Mouse (Mus musculus) ES-E14 (cell line): ENCODE results near the gene Map2k7. TPM values are rescaled to one million over a fixed set of nuclear protein-coding genes. Genes with fewer than 3 reads are reported as not detected.

Experiments
- DNase-seq: peaks from one replicate; pipeline ENCODE4 v3.0.0-alpha.2; 2013; ENCODE audit warnings: low read depth, low spot score
- H3K27ac ChIP-seq: 2 replicates; pipeline ENCODE4 v1.5.1; 2012; ENCODE audit warnings: low read depth, mild to moderate bottlenecking, low read length, moderate library complexity, mixed read lengths; ENCODE audit not compliant: poor library complexity, insufficient read depth, severe bottlenecking
- H3K36me3 ChIP-seq: 2 replicates; pipeline ENCODE4 v1.6.1; 2012; ENCODE audit warnings: mild to moderate bottlenecking, low read length, moderate library complexity, mixed read lengths; ENCODE audit not compliant: control insufficient read depth, poor library complexity, insufficient read depth, severe bottlenecking
- H3K4me1 ChIP-seq, 2 experiments: fragments of 150-350 bp in 1 of 2; sonication (generic) in 1 of 2; 2 replicates each; pipeline ENCODE4 v1.6.1; 2012; ENCODE audit warnings: low read length in 2 of 2, mild to moderate bottlenecking in 1 of 2, mixed read lengths in 1 of 2; ENCODE audit not compliant: control insufficient read depth in 2 of 2, insufficient read depth in 2 of 2, poor library complexity in 1 of 2
- H3K4me3 ChIP-seq, 2 experiments: fragments of 150-350 bp in 1 of 2; sonication (generic) in 1 of 2; 2 replicates each; pipeline ENCODE4 v1.5.1; 2012; ENCODE audit warnings: low read length in 2 of 2, low read depth in 1 of 2, mild to moderate bottlenecking in 1 of 2, mixed read lengths in 1 of 2; ENCODE audit not compliant: insufficient read depth in 1 of 2, poor library complexity in 1 of 2, severe bottlenecking in 1 of 2
- H3K9ac ChIP-seq: 2 replicates; pipeline ENCODE4 v1.6.1; 2012; ENCODE audit warnings: low read depth, mild to moderate bottlenecking, low read length, mixed read lengths; ENCODE audit not compliant: poor library complexity, insufficient read depth, severe bottlenecking
- H3K9me3 ChIP-seq: fragments of 150-350 bp; sonication (generic); 2 replicates; pipeline ENCODE4 v1.6.1; 2012; ENCODE audit warnings: low read depth, mild to moderate bottlenecking, low read length; ENCODE audit not compliant: control insufficient read depth, insufficient read depth
- CHD2 ChIP-seq: IDR thresholded peaks from 2 replicates; pipeline ENCODE4 v1.6.1; 2014; ENCODE audit warnings: mild to moderate bottlenecking, low read depth, low read length, inconsistent platforms
- HCFC1 ChIP-seq: IDR thresholded peaks from 2 replicates; pipeline ENCODE4 v1.6.1; 2012; ENCODE audit warnings: low read length, inconsistent platforms, borderline replicate concordance; ENCODE audit not compliant: insufficient read depth
- MAFK ChIP-seq: IDR thresholded peaks from 2 replicates; pipeline ENCODE4 v1.6.1; 2014; ENCODE audit warnings: mild to moderate bottlenecking, low read depth, low read length, inconsistent platforms; ENCODE audit not compliant: insufficient read depth
- ZC3H11A ChIP-seq: IDR thresholded peaks from 2 replicates; pipeline ENCODE4 v1.6.1; 2012; ENCODE audit warnings: low read depth, mild to moderate bottlenecking, inconsistent platforms, low read length, borderline replicate concordance
- ZNF384 ChIP-seq: IDR thresholded peaks from 2 replicates; pipeline ENCODE4 v1.6.1; 2012; ENCODE audit warnings: low read depth, low read length, inconsistent platforms
- in situ Hi-C, 2 experiments: fragments of 600-800 bp; cut with MboI; formaldehyde crosslinking; loops; one replicate each; pipeline ENCODE4 v1.15.1; 2025; ENCODE audit warnings: low sequenced_read_pairs in 2 of 2, inconsistent platforms in 1 of 2; ENCODE audit not compliant: unreplicated experiment in 2 of 2
- total RNA-seq: library from RNA; depleted of rRNA; stranded (reverse); fragments of 300-350 nt; gene quantifications from 2 replicates; pipeline ENCODE4 v1.2.3, GENCODE M21; 2012

The Map2k7 gene
- total RNA-seq, 1 experiment: 22.0 TPM

DNA sequence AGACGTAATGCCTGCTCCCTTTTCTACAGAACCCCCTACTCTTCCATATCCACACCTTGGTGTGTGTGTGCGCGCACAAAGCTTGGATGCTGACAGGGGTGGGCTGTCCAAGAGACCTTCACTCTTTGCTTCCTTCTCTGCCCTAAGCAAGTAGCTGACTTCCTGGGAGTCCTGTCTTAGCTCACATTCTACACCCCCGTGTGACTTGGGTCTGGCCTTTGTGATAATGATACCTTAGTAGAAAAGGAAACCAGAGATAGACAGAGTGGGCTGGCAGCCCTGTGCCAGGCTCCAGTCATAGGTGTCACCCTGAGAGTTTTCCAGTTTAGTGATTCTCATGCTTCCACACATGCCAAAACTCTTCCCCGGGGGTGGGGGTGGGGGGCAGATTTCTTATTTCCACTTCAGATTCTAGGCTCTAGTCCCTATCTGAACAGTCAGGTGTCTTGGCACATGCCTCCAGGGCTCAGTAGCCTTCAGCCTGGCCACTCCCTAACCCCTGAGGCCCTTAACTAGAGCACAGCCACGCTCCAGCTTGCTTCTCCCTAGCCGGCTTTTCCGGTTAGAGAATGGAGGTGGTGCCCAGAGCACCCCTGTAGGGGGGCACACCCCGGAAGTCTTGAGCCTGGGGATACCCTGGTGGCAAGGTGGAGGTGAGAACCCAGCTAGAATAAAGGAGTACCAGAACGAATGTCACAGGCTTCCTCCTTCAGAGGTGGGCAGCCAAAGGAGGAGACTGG is 7.8 kb upstream of the Map2k7 start:
- H3K27ac ChIP-seq: no peak overlapping the region
- in situ Hi-C loops: no loop called here
- H3K9ac ChIP-seq: no peak overlapping the region
- peaks cover 0 to 9% of the 10 kb centered on the region in 2 experiments; a peak in 1 of 4 replicates for H3K4me1 ChIP-seq
- no peak overlapping the region for H3K4me3 ChIP-seq
- TF ChIP-seq ZNF384 (no peak), ZC3H11A (no peak), HCFC1 (no peak), MAFK (no peak), CHD2 (no peak)
- H3K9me3 ChIP-seq: no peaks in the 10 kb centered on the region
- no peaks in the 10 kb centered on the region for H3K36me3 ChIP-seq
- no peak for DNase-seq

DNA sequence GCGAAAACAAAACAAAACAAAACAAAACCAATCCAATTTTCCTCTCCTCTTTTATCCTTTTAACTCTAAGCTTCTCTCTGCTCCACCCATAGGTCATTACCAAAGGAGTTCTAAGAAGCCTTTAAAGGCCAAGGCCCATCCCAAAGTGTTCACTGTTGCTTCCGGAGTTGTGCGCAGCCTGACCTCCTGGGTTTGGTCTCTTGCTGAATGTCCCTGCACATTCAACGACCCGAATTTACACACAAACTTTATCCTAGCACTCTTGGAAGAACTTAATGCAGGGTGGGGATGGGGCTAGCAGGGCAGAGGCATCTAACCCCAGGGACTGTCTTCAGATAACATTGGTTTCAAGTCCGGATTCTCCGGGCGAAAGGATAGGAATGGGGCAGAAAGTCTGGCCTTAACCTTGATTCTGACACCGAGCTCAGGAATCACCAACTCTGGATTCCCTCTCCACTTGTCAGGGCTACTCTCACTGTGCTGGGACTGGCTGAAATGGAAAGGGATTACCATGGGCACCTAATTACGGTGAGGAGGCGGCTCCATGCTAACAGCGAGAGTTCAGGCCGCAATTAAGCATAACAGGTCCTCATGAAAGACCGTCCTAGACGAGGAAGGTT is 616 bp upstream of the Map2k7 start:
- Histone ChIP-seq H3K4me1 (peaks cover 0 to 2% of the 10 kb centered on the region in 2 experiments; a peak in 2 of 4 replicates), H3K36me3 (no peaks in the 10 kb centered on the region), H3K27ac (peak overlapping the region; percentile 68), H3K9ac (peak overlapping the region; percentile 85), H3K4me3 (peak overlapping the region; percentile 64 to 67), H3K9me3 (no peaks in the 10 kb centered on the region)
- DNase-seq: no peak
- no peak for TF ChIP-seq HCFC1
- TF ChIP-seq CHD2: no peak
- no peak for TF ChIP-seq ZC3H11A
- no peak for TF ChIP-seq MAFK
- TF ChIP-seq ZNF384: no peak
- in situ Hi-C loops: no loop called here

DNA sequence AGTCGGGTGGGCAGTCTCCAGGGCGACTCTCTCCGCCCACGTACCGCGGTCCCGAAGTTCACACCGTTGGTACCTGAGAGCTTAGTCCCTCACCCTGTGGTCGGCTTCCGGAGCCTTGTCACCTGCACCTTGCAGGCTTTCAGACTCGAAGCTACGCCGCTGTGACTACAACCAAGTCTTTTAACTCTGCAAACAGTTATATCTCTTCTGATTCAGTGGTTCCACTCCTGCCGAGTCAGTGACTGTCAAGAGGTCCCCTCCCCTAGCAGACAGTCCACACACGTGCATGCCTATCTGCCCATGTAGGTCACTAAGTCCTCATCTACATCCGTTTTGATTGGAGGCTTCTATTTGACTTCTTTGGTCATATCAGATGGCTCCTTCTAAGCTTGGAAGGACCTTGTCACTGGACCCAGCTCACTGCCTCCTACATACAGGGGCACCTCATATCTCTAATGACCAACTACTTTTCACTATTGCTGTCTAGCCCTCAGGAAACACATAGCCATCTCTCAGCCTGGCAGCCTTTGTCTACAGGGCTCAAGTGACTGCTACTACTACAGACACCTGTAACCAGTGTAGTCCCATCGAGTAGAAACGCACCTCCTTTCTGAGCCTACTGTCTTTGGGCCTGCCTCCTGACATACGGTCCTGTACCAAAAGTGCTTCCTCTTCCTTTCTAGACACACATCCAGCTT is 802 bp downstream of the Map2k7 start:
- Histone ChIP-seq H3K9ac (peak overlapping the region; percentile 92), H3K4me1 (peaks cover 0 to 2% of the 10 kb centered on the region in 2 experiments; a peak in 2 of 4 replicates), H3K4me3 (peak overlapping the region; percentile 60 to 81), H3K36me3 (peaks cover 14% of the 10 kb centered on the region), H3K9me3 (no peaks in the 10 kb centered on the region), H3K27ac (no peak overlapping the region)
- in situ Hi-C loops: no loop called here
- TF ChIP-seq HCFC1 (no peak), ZC3H11A (no peak), ZNF384 (no peak), MAFK (no peak), CHD2 (no peak)
- no peak for DNase-seq

DNA sequence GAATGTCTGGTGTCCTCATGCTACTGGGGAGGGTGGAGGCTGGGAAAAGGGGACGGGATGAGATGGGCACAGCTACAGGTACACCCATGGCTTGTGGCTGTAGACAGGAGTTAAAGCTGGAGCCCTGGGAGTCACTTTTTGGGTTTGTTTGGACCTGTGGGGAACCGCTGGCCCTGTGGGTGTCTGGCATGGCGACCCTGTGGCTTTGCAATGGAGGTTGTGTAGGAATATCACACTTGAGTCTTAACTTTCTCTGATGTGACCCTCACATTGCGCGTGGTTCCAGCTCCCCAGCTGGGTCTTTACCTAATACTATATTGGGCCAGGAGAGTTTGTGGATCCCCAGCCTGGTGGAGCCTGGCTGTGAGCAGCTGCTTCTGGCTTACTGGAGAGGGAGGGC is 6.5 kb downstream of the Map2k7 start:
- Histone ChIP-seq H3K36me3 (peaks cover 30% of the 10 kb centered on the region), H3K9ac (no peak overlapping the region), H3K27ac (no peak overlapping the region), H3K4me3 (no peak overlapping the region), H3K4me1 (peaks cover 4 to 10% of the 10 kb centered on the region in 2 experiments; a peak in 2 of 4 replicates), H3K9me3 (no peaks in the 10 kb centered on the region)
- in situ Hi-C loops: no loop called here
- TF ChIP-seq MAFK (no peak), ZC3H11A (no peak), HCFC1 (no peak), ZNF384 (no peak), CHD2 (no peak)
- DNase-seq: no peak
